Mouse (Mus musculus) G1E (cell line): ENCODE results near the gene Disc1.

Experiments
- CTCF ChIP-seq: IDR thresholded peaks from 2 replicates; pipeline ENCODE4 v1.5.1; 2012; ENCODE audit warnings: low read depth, low read length, inconsistent platforms, mixed read lengths
- GATA1 ChIP-seq: IDR thresholded peaks from 2 replicates; pipeline ENCODE4 v1.6.1; 2012; ENCODE audit warnings: borderline replicate concordance, low read length, inconsistent platforms, mixed read lengths
- GATA2 ChIP-seq: IDR thresholded peaks from 2 replicates; pipeline ENCODE4 v1.6.1; 2012; ENCODE audit warnings: low read depth, low read length, inconsistent platforms, borderline replicate concordance
- TAL1 ChIP-seq: conservative IDR thresholded peaks from 2 replicates; pipeline ENCODE4 v1.6.1; 2012; ENCODE audit warnings: low read depth, low read length, inconsistent platforms, mixed read lengths

GRCm38 (mm10) chr8:125299248-125299647, 245.3 kb downstream of the Disc1 start:
- TF ChIP-seq TAL1 (no peak), CTCF (no peak), GATA2 (no peak), GATA1 (no peak)
